Mouse (Mus musculus) stomach, embryonic 15.5 days (tissue): Measurements from ENCODE around the gene Rab30. TPM values are rescaled to one million over a fixed set of nuclear protein-coding genes. Genes with fewer than 3 reads are reported as not detected.
A peak's percentile ranks its signal among the peaks of the same experiment; 100 is the strongest.

Experiments
- ATAC-seq: fragments of 200-750 bp; cut with Nextera tagmentation; 2 replicates; pipeline ENCODE4 v1.8.0; 2017; ENCODE audit warnings: low read depth, moderate number of reproducible peaks, moderate TSS enrichment; ENCODE audit not compliant: insufficient read depth, low FRiP score
- H3K27ac ChIP-seq: fragments of 300-500 bp; sonication (generic); 2 replicates; pipeline ENCODE4 v1.5.1; 2015; ENCODE audit warnings: mild to moderate bottlenecking, inconsistent platforms
- H3K27me3 ChIP-seq: fragments of 300-500 bp; sonication (generic); replicated peaks from 2 replicates; pipeline ENCODE4 v1.6.1; 2015; ENCODE audit warnings: inconsistent platforms
- H3K36me3 ChIP-seq: fragments of 300-500 bp; sonication (generic); 2 replicates; pipeline ENCODE4 v1.6.1; 2015; ENCODE audit warnings: inconsistent platforms
- H3K4me1 ChIP-seq: fragments of 300-500 bp; sonication (generic); 2 replicates; pipeline ENCODE4 v1.6.1; 2015; ENCODE audit warnings: inconsistent platforms
- H3K4me2 ChIP-seq: fragments of 300-500 bp; sonication (generic); 2 replicates; pipeline ENCODE4 v1.6.1; 2015; ENCODE audit warnings: mild to moderate bottlenecking, inconsistent platforms
- H3K4me3 ChIP-seq: fragments of 300-500 bp; sonication (generic); replicated peaks from 2 replicates; pipeline ENCODE4 v1.5.1; 2015; ENCODE audit warnings: inconsistent platforms
- H3K9ac ChIP-seq: fragments of 300-500 bp; sonication (generic); 2 replicates; pipeline ENCODE4 v1.6.1; 2015; ENCODE audit warnings: inconsistent platforms
- H3K9me3 ChIP-seq: fragments of 300-500 bp; sonication (generic); 2 replicates; pipeline ENCODE4 v1.6.1; 2016; ENCODE audit warnings: inconsistent platforms
- WGBS: fragments of 180-500 bp; shearing (Covaris S2); methylation state at CpG from one replicate; pipeline ENCODE4 v1.1.7; 2015; 5-methylcytosine and 5-hydroxymethylcytosine counted together
- polyA plus RNA-seq: library from polyadenylated mRNA; unstranded; fragments of >200 nt; fragmentation: Nextera tagmentation; extraction: Ambion mirVana; gene quantifications from 2 replicates; pipeline ENCODE4 v1.2.1, GENCODE M21; 2015

Rab30 gene
- polyA plus RNA-seq, 1 experiment from 2014 or later, result 18.4 TPM

DNA sequence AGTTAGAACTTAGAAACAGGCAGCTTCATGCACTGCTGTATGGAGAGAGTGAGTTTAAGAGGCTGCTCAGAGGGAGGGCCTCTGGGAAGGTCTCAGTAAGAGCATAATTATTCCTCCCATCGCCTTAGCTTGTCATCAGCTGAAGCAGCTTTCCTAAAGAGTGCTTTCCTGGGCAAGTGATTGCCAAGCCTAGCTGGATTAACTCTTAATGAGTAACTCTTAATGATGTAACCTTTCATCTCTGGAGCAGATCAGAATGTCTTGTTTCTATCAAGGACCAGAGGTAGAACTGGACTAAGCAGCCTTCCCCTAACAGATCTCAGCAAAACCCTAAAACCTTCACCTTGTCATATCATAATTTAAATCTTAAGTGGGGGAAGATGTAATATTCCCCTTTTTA is 61.8 kb downstream of the Rab30 start:
- H3K4me2 ChIP-seq, result no peak overlapping the region
- 77% methylated on average over 1 of the region's 1 CpGs for WGBS
- no peak overlapping the region for H3K4me3 ChIP-seq
- H3K4me1 ChIP-seq, result no peaks in the 10 kb centered on the region
- no peak overlapping the region for H3K9ac ChIP-seq
- no peak overlapping the region for H3K27ac ChIP-seq
- no peak for ATAC-seq
- no peaks in the 10 kb centered on the region for H3K27me3 ChIP-seq
- H3K36me3 ChIP-seq, result no peaks in the 10 kb centered on the region
- H3K9me3 ChIP-seq, result no peaks in the 10 kb centered on the region

DNA sequence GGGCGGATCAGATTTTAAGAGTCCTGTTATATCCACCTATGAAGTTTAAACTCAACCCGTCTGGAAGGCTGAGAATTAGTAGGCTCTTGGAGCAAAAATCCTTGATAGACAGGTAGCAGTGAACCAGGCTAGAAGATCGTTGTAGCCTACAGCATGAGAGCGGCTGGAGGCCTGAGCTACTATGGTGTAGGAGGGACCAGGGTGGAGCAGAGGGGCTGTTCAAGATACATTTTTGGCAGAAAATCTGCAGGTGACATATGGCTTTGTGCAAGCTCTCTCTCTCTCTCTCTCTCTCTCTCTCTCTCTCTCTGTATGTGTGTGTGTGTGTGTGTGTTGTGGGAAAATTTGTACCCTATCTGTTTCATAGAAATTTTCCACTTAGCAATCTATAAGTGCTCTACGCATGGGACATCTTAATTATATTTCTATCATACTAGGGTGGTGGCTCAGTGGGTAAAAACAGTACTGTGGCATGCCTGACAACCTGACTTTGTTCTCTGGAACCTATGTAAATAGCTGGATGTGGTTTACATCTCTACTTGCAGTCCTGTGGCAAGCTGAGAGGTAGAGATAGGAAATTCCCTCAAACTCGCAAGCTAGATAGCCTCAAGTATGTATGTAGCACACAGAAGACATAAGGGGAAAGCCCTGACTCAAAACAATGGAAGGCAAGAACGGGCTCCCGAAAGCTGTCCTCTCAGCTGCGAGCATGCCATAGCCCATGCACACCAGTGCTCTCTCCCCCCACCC is 63.7 kb downstream of the Rab30 start:
- no peak overlapping the region for H3K9ac ChIP-seq
- no peaks in the 10 kb centered on the region for H3K4me1 ChIP-seq
- no peak overlapping the region for H3K4me2 ChIP-seq
- no peaks in the 10 kb centered on the region for H3K9me3 ChIP-seq
- no peak for ATAC-seq
- peak overlapping the region; percentile 41; the same call in 1 of the 2 replicates for H3K27ac ChIP-seq
- H3K27me3 ChIP-seq, result no peaks in the 10 kb centered on the region
- 89% methylated on average over 9 of the region's 9 CpGs for WGBS
- no peak overlapping the region for H3K4me3 ChIP-seq
- no peaks in the 10 kb centered on the region for H3K36me3 ChIP-seq

- no peak overlapping the region for H3K4me3 ChIP-seq
- H3K36me3 ChIP-seq, result no peaks in the 10 kb centered on the region
- H3K9ac ChIP-seq, result no peak overlapping the region
- H3K4me1 ChIP-seq, result no peaks in the 10 kb centered on the region
- H3K27ac ChIP-seq, result no peak overlapping the region
- no peaks in the 10 kb centered on the region for H3K27me3 ChIP-seq
- ATAC-seq, result no peak
- H3K4me2 ChIP-seq, result no peak overlapping the region
- WGBS, result 39% methylated on average over 15 of the region's 15 CpGs
- H3K9me3 ChIP-seq, result no peaks in the 10 kb centered on the region
Measured at GRCm38 (mm10) chr7:92806512-92807188, 65.2 kb downstream of the Rab30 start.

DNA sequence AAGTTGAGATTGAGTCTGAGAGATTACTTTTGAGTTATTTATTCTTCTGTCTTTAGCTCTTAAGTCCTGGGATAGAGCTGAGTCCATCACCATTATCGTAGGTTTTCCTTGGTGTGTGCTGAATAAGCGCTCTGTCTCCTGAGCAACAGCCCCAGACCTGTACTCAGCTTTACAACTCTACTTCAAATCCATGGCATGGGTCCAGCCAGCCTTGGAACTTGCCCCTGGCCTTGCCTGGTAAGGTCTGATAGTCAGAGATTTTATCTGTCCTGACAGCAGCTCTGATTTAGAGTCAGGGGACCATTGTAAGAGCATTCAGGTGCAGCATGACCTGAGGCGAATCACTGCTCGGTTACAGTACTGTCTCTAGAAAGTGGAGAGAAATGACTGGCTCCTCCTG is 66.1 kb downstream of the Rab30 start:
- no peak for ATAC-seq

GRCm38 (mm10) chr7:92811667-92812279 is 70.4 kb downstream of the Rab30 start:
- no peaks in the 10 kb centered on the region for H3K36me3 ChIP-seq
- 75% methylated on average over 7 of the region's 7 CpGs for WGBS
- no peak overlapping the region for H3K27ac ChIP-seq
- H3K4me3 ChIP-seq, result no peak overlapping the region
- no peaks in the 10 kb centered on the region for H3K9me3 ChIP-seq
- no peak for ATAC-seq
- H3K9ac ChIP-seq, result no peak overlapping the region
- no peaks in the 10 kb centered on the region for H3K4me1 ChIP-seq
- no peaks in the 10 kb centered on the region for H3K27me3 ChIP-seq
- H3K4me2 ChIP-seq, result no peak overlapping the region

More for the DNA sequence above, 66.1 kb downstream of the Rab30 start:
- Histone ChIP-seq H3K36me3 (no peaks in the 10 kb centered on the region), H3K9ac (no peak overlapping the region), H3K27me3 (no peaks in the 10 kb centered on the region), H3K27ac (no peak overlapping the region), H3K4me2 (no peak overlapping the region), H3K9me3 (no peaks in the 10 kb centered on the region), H3K4me3 (no peak overlapping the region), H3K4me1 (no peaks in the 10 kb centered on the region)
- 78% methylated on average over 4 of the region's 4 CpGs for WGBS

DNA sequence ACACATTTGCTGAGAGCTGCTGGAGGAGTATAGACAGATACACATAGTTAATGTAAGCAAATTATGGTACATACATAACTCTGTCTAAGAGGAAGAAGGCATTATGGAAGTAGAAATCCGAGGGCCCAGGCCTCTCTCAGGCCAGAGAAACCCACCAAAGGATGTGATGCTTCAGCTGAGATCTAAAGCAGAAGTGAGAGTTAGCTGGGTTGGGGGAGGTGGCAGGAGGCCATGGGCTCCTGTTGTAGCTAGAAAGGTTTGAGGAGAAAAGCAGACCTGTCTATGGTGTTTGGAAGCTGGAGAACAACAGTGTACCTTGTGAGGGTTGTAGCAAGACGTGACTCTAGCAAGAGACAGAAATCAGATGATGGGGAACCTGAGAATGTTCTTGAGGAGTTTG is 75.8 kb downstream of the Rab30 start:
- H3K9me3 ChIP-seq, result no peaks in the 10 kb centered on the region
- no peak overlapping the region for H3K4me2 ChIP-seq
- H3K27ac ChIP-seq, result no peak overlapping the region
- 70% methylated on average over 2 of the region's 2 CpGs for WGBS
- H3K4me3 ChIP-seq, result no peak overlapping the region
- ATAC-seq, result no peak
- no peaks in the 10 kb centered on the region for H3K36me3 ChIP-seq
- no peak overlapping the region for H3K9ac ChIP-seq
- H3K4me1 ChIP-seq, result peaks cover 3% of the 10 kb centered on the region; the same call in 1 of the 2 replicates
- H3K27me3 ChIP-seq, result no peaks in the 10 kb centered on the region

DNA sequence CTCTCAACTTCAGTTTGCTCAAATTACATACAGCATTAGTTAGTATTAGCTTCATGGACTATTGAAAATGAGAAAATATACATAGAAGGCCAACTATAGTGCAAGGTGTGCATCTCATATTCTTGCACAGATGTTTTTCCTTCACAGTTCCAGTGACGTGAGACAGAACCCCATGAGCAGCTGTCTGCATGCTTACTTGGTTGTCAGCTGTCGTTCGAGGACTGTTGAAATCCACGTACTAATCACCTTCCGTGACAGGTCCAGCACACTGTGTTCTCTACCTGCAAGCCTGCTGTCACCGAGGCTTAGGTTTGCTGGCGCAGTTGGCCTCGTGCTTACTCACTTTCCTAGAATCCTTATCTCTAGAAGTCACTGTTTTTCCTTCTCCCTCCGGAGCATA is 76.5 kb downstream of the Rab30 start:
- WGBS, result 68% methylated on average over 9 of the region's 9 CpGs
- Histone ChIP-seq H3K4me1 (peaks cover 9% of the 10 kb centered on the region; the same call in 1 of the 2 replicates), H3K9me3 (no peaks in the 10 kb centered on the region), H3K27me3 (no peaks in the 10 kb centered on the region), H3K4me3 (no peak overlapping the region), H3K36me3 (no peaks in the 10 kb centered on the region), H3K4me2 (no peak overlapping the region), H3K9ac (no peak overlapping the region), H3K27ac (no peak overlapping the region)
- no peak for ATAC-seq

DNA sequence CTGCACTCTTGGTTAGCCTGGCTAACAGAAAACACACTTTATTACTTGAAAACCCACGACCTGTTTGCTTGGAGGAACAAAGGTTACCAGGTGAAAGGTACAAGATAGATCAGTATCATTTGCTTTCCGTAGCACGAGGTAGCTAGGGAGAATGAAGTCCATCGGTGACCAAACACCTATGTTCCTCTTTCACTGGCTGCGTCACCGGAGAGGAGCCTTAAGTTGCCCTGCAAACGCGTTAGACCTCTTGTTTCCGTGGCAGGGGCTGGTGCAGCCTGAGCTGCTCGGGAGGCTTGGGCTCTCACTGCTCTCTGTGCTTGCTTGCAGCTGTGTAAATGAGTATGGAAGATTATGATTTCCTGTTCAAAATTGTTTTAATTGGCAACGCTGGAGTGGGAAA is 78.3 kb downstream of the Rab30 start:
- Histone ChIP-seq H3K4me1 (peaks cover 14% of the 10 kb centered on the region; the same call in 1 of the 2 replicates), H3K9ac (no peak overlapping the region), H3K9me3 (no peaks in the 10 kb centered on the region), H3K4me3 (no peak overlapping the region), H3K4me2 (no peak overlapping the region), H3K27ac (no peak overlapping the region), H3K36me3 (no peaks in the 10 kb centered on the region), H3K27me3 (no peaks in the 10 kb centered on the region)
- 72% methylated on average over 11 of the region's 11 CpGs for WGBS
- no peak for ATAC-seq

DNA sequence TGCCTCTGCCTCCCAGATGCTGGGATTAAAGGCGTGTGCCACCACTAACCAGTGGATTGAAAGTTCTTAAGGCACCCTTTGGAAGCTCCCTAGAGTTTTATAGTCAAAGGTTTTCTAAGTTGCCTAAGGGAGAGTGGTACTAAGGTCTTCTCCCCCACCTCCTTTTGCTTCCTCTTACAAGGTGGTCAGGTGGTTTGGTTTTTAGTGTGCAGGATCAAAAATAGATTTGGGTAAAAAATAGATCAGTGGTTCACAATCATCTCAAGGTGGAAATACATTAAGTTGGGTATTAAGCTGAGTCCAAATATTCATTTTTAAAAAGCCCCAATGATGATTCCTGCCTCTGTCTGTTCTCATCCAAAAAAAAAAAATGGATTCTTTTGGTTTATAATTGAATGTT is 79.0 kb downstream of the Rab30 start:
- Histone ChIP-seq H3K4me2 (no peak overlapping the region), H3K4me3 (no peak overlapping the region), H3K36me3 (no peaks in the 10 kb centered on the region), H3K27ac (no peak overlapping the region), H3K9ac (no peak overlapping the region), H3K4me1 (peaks cover 14% of the 10 kb centered on the region; the same call in 1 of the 2 replicates), H3K27me3 (no peaks in the 10 kb centered on the region), H3K9me3 (no peaks in the 10 kb centered on the region)
- WGBS, result 94% methylated on average over 1 of the region's 1 CpGs
- no peak for ATAC-seq

DNA sequence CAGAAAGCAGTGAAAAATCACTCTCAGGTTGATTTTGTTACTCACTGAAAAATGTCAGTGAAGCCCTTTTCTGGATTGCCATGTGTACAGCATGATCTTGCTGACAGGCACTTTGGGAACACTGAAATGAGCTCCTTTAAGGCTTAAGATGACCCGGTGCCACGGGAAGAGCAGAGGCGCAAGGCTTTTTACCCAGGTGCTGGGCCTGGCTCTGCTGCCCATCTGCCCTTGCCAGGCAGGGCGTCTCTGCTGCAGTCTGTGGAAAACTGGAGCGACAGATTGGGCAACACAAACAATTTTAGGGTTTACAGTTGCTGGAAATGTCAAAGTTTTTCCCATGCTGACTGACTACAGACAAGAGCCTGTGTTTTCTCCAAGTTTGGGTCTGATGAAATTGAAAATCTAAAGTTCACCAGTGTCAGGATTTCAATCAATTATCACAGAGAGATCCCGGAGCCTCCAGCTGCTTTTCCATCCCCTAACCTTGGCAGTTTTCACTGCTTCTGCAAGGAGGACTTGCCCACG is 79.6 kb downstream of the Rab30 start:
- H3K4me3 ChIP-seq, result no peak overlapping the region
- H3K9me3 ChIP-seq, result no peaks in the 10 kb centered on the region
- H3K4me1 ChIP-seq, result peaks cover 14% of the 10 kb centered on the region; the same call in 1 of the 2 replicates
- H3K9ac ChIP-seq, result no peak overlapping the region
- no peak overlapping the region for H3K4me2 ChIP-seq
- H3K36me3 ChIP-seq, result no peaks in the 10 kb centered on the region
- no peak for ATAC-seq
- WGBS, result 54% methylated on average over 7 of the region's 7 CpGs
- no peaks in the 10 kb centered on the region for H3K27me3 ChIP-seq
- H3K27ac ChIP-seq, result peak overlapping the region; percentile 85

- Histone ChIP-seq H3K9ac (no peak overlapping the region), H3K27ac (peak overlapping the region; percentile 85)
Measured at GRCm38 (mm10) chr7:92821871-92822270, 80.5 kb downstream of the Rab30 start.

More at GRCm38 (mm10) chr7:92821871-92822270, 80.5 kb downstream of the Rab30 start:
- WGBS, result 27% methylated on average over 4 of the region's 4 CpGs
- H3K4me2 ChIP-seq, result 0 out of 2 replicates have a peak overlapping the region, but pooled peaks have one; percentile 19
- no peak for ATAC-seq
- H3K4me1 ChIP-seq, result peaks cover 14% of the 10 kb centered on the region; the same call in 1 of the 2 replicates
- no peaks in the 10 kb centered on the region for H3K9me3 ChIP-seq
- no peaks in the 10 kb centered on the region for H3K27me3 ChIP-seq
- no peak overlapping the region for H3K4me3 ChIP-seq
- H3K36me3 ChIP-seq, result no peaks in the 10 kb centered on the region
